Mouse (Mus musculus) thymus, postnatal 0 days (tissue): Measurements from ENCODE around the gene 4930556J24Rik. TPM values are rescaled to one million over a fixed set of nuclear protein-coding genes. Genes with fewer than 3 reads are reported as not detected.
"Not testable (repeated sequence)": the region's sequence is repeated elsewhere in the genome, so short reads cannot be mapped to it uniquely, and the experiment has no call there.

Experiments
- DNase-seq: peaks from one replicate; pipeline ENCODE4 v3.0.0-alpha.2; 2015; ENCODE audit warnings: low spot score
- polyA plus RNA-seq: library from polyadenylated mRNA; unstranded; fragments of >200 nt; fragmentation: Nextera tagmentation; extraction: Ambion mirVana; gene quantifications from 2 replicates; pipeline ENCODE4 v1.2.1, GENCODE M21; 2015

4930556J24Rik gene
- polyA plus RNA-seq: 0.10 TPM in 1 of 2 replicates, not detected in the other

DNA sequence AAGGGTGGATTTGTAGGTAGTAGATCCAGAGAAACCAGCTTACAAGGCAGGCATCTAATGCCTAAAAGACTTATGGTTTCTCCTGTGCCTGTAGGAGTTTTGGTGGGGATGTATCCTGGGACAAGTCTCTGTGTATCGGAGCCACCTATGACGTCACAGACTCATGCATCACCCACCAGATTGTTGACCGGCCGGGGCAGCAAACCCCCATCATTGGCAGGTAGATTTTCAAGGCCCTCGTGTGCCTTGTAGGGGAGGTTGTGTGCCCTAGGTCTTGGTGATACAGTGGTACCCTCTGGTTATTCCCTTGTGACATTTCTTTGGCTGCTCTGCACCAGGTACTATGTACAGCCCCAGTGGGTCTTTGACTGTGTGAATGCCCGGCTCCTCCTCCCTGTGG, at the start of gene 4930556J24Rik:
4930556J24Rik (minus strand) TSS at position 101 of the 400 bp plus-strand sequence.
- DNase-seq: no peak

DNA sequence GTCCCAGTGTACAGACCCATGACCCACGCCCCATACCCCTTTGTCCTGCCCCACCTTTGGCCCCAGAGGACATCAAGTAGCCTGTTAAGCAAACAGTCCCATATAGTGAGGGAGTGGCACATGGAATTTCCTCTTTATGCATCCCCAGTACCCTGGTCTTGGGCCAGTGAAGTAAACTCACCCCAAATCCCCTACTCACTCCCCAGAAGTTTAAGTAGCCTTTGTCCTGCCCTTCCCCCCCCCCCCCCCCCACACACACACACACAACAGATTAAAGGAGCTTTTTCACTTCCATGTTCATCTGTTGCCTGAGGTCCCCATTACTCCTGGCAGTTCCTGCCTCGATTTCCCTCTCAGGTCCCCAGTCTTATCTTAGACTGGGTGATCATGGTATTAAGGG, 46.7 kb upstream of the 4930556J24Rik start:
- no peak for DNase-seq

DNA sequence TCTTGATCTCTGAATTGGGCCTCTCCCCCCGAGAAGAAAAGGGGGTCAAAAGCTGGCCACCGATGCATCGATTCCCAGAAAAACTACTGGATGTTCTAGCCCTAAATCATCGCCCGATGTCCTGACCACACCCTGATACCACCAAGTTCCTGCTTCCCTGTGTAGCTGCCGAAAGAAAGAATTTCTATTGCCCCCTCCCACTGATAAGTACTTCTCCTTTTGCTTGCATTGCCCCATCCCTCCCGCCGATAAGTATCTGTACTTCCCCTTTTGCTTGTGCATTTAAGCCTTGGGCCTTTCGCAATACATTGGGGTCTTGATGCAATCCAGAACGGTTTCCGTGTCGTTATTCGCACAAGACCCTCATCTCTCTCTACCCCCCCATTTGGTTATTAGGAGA, 45.5 kb upstream of the 4930556J24Rik start:
- not testable (repeated sequence) for DNase-seq

DNA sequence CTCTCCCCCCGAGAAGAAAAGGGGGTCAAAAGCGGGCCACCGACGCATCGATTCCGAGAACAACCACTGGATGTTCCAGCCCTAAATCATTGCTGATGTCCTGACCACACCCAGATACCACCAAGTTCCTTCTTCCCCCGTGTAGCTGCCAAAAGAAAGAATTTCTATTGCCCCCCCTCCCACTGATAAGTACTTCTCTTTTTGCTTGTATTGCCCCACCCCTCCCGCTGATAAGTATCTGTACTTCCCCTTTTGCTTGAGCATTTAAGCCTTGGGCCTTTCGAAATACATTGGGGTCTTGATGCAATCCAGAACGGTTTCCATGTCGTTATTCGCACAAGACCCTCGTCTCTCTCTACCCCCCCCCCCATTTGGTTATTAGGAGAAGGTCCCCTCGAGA, 39.2 kb upstream of the 4930556J24Rik start:
- not testable (repeated sequence) for DNase-seq

DNA sequence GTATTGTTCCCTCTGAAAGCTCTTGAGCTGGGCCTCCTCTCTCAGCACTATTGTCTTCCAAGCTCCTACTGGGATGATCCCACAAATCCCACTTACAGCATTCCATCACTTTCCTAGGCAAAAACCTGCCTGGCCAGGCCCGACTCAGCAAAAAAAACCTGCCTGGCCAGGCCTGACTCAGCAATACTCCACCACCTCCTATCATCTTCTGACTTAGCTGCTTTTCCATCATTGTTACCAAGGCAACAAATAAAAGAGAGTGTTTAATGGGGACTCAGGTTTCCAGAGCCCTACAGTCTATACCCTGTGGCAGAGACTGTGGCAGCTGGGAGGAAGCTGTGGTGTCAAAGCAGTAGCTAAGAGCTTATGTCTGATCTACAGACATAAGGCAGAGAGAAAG, 36.0 kb upstream of the 4930556J24Rik start:
- no peak for DNase-seq

DNA sequence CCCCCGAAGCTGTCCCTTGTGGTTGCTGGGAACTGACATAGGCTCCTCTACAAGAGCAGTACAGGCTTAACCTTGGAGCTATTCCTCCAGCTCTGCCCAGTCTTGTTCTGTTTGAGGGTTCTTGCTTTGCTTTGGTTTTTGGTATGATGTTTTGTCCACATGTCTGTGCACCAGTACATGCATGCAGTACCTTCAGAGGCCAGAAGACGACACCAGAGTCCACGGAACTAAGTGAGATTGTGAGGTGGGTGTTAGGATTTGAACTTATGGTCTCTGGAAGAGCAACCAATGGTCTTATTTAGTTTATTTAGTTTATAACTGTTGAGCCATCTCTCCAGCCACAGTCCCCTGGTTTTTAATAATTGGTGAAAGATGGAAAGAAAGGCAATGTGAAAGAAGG, 29.9 kb upstream of the 4930556J24Rik start:
- no peak for DNase-seq

DNA sequence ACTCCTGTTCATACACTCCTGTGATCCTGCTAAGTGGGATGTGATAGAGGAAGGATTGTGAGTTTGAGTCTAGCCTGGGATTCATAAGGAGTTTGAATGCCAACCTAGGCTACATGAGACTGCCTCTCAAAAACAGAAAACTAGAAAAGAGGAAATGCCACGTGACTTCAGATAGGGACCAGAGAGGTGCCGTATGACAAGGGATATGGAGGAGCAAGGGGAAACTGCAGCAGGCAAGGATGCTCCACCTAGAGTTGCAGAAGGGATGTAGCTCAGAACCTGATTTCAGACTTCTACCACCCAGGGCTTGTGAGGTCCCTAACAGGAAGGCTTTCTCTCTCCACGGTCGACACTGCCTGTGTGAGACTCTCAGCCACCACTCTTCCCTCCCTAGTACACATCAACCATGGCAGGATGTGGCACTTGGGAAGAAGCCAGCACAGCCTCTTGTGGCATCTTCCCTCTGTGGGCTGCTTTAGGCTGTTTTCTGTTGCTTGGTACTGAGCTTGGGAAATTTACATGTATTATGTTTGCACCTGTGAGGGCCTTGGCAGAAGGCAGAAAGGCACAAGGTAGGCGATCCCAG, 28.7 kb upstream of the 4930556J24Rik start:
- DNase-seq: no peak

DNA sequence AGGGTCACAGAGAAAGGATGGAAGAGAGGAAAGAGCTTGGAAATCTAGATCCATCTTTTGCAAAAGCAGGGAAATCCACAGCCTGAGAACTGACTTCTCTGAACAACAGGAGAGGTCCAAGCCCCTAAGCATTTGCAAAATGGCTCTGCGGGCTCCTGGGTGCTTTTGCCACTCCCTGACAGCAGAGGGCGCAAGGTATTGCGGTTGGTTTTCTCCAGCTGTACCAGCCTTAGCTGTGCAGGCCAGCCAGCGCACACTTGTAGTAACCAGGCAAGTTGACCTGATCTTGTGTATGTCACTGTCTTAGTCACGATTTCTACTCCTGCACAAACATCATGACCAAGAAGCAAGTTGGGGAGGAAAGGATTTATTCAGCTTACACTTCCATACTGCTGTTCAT, 25.0 kb upstream of the 4930556J24Rik start:
- peak; percentile 62 for DNase-seq

DNA sequence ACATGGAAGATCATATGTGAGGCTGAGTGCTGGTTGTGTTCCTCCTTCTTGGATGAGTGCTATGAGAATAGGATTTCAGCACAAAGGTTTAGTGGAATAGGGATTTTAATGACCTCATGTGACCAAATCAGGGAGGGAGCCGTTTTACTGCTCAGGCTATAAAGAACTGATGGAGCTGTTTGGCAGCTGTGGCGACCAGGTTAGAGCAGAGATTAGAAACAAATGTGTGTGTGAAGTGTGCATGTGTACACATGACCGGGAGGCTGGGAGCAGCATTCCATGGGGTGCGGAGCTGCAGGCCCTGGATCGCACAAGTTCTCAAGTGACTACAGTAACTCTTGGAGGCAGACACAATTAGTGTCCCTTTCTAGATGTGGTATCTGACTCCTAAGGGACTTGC, 23.0 kb upstream of the 4930556J24Rik start:
- DNase-seq: no peak

DNA sequence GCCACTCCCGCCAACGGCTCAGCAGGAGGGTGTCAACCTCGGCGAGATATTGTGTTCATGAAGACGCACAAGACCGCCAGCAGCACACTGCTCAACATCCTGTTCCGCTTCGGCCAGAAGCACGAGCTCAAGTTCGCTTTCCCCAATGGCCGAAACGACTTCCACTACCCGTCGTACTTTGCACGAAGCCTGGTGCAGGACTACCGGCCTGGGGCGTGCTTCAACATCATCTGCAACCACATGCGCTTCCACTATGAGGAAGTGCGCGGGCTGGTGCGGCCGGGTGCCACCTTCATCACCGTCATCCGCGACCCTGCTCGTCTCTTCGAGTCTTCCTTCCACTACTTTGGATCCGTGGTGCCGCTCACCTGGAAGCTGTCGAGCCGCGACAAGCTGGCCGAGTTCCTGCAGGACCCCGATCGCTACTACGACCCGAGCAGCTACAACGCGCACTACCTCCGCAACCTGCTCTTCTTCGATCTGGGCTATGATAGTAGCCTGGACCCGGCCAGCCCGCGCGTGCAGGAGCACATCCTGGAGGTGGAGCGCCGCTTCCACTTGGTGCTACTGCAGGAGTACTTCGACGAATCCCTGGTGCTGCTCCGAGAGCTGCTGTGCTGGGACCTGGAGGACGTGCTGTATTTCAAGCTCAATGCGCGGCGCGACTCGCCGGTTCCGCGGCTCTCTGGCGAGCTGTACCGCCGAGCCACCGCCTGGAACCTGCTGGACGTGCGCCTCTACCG, 21.6 kb upstream of the 4930556J24Rik start:
- DNase-seq: no peak

DNA sequence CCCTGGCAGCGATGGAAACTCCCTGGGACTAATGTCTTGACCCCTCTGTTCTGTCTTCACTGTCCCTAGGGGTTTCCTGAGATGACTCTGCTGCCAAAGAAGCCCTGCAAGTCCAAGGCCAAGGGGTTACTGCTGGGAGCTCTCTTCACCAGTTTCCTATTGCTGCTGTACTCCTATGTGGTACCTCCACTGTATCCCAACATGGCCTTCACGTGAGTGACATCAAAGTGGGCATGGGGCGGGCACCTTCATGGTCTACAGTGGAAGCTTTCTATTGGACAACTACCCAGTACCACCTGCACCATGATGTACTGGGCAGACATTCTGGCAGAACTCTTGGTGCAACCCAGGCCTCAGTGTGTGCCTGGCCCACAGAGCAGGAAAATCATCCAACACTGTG, 20.3 kb upstream of the 4930556J24Rik start:
- DNase-seq: no peak

DNA sequence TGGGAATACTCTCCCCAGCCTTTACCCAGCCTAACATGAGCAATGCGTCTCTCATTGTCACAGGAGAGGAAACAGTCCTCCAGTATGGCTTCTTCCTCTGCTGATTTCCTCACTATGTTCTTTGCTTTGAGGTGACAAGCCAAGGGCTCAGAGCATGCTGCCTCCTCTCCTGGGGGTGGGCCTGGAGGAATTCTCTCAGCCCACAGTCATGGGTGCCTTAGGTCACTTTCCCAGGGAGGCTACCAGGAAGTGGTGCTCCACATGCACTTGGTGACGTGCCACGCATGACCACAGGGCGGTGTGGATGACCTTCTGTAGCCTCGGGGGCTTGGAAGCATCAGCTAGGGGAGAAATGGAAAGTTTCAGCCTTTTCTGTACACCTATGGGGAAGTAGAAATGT, 18.9 kb upstream of the 4930556J24Rik start:
- DNase-seq: no peak

DNA sequence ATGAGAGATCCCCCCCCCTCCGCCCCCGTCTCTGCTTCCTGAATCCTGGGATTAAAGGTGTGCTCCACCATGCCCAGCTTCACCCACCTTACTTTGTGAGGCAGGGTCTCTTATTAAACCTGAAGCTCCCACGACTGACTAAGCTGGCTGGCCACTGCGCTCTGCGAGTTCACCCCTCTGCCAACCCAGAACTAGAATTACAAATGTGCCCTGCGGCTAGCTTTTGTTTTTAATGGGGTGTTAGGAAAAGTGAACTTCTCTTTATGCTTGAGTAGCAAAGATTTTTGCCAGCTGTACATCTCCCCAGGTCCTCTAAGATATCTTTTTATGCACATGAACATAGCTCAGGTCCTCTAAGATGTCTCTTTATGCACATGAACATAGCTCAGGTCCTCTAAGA, 17.3 kb upstream of the 4930556J24Rik start:
- DNase-seq: no peak

DNA sequence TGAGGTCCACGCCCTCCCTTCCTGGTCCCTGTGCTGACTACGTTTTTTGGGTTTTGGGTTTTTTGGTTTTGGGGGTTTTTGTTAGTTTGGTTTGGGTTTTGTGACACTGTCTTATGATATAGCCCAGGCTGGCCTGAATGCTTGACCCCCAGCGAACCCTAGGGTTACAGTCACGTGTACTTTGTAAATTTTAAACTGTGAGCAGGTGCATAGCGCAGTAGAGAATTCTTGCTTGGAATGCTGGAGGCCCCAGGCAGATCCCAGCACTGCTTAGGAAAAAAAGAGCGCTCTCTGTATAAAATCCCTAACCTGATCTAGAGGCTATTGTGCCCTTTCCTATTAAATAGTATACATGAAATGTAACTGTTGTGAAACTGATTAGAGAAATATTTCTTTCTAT, 16.6 kb upstream of the 4930556J24Rik start:
- no peak for DNase-seq

DNA sequence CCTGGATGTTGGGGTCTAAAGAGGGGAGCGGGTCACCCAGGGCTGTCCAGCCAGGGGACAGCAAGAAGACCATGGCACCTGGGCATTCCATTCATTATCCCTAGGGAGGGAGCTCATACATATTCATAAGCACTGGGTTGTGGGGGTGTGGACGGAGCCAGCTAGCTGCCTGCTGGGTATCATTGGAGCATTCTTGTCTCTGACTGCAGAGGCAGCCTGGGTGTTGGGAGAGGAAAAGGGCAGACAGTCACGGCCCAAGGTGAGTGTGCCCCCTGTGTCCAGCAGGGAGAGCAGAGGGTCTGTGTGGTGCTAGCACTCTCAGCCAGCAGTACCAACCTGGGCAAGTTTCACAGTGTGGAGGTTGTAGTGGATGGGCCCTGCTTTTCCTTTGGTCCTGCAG, 13.2 kb upstream of the 4930556J24Rik start:
- no peak for DNase-seq

DNA sequence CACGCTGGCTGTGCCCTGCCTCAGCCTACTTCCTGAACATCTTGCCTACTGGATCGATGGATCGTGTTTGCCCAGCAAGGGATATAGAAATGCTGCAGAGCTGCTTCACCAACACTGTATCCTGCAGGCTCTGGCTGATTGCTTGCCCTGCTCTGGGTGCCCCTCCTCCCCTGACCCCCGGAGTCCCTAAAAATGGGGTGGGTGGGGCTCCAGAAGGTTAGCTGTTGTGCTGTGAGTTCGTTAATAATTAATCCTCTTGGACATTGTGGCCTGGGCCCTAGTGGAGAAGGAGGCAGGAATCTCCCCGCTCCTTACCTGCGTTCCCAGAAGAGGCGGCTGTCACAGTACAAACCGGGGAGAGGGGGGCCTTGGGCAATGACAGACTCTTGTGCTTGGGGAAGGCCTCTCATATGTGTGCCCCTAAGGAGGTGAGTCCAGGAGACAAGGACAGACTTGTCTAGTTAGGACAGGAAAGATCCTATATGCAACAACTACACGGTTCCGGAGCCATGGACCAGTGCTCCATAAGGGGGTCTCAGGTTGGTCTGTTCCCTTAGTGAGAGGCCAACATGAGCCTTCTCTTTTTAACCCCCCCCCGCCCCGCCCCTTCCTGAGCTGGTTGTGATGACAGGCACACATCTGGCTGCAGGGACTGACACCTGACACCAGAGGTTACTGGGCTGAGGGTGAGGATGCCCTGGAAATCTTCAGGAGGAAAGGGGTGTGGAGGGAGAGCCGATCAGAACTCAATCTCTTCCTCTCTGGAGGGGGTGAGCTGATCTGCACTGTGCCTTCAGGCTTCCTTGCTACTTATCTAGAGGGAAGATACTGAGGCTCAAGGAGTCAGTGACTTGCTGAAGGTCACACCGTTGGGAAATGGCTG, 7.5 kb upstream of the 4930556J24Rik start:
- DNase-seq: no peak

DNA sequence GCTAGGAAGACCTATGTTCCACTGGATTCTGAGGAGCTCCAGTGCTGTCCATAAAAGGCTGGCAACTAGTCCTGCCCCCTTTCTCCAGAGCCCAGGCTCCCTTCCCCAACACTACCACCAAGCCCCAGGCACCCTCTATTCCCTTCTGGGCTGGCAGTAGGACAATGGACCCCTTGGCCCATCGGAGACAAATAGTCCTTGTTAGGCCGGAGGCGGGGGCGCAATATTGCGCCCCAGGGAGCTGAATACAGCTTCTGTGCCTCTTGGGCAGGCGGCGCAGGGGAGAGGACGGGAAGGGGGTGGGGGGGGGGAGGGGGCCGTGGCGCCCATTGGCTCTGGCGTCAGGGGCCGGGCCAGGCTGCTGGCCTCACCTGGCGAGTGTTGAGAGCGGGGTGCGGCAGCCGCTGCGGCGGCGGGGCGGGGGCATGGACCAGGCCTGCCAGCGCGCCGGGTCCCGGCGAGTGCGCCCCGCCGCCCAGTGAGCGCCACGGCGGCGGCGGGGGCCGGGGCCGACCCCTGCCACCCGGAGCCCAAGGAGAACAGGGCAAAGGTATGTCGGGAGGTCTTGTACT, 6.8 kb upstream of the 4930556J24Rik start, which contains the start of gene Gal3st1:
Gal3st1 (plus strand) TSS at position 346 of the 572 bp plus-strand sequence.
- DNase-seq: no peak

DNA sequence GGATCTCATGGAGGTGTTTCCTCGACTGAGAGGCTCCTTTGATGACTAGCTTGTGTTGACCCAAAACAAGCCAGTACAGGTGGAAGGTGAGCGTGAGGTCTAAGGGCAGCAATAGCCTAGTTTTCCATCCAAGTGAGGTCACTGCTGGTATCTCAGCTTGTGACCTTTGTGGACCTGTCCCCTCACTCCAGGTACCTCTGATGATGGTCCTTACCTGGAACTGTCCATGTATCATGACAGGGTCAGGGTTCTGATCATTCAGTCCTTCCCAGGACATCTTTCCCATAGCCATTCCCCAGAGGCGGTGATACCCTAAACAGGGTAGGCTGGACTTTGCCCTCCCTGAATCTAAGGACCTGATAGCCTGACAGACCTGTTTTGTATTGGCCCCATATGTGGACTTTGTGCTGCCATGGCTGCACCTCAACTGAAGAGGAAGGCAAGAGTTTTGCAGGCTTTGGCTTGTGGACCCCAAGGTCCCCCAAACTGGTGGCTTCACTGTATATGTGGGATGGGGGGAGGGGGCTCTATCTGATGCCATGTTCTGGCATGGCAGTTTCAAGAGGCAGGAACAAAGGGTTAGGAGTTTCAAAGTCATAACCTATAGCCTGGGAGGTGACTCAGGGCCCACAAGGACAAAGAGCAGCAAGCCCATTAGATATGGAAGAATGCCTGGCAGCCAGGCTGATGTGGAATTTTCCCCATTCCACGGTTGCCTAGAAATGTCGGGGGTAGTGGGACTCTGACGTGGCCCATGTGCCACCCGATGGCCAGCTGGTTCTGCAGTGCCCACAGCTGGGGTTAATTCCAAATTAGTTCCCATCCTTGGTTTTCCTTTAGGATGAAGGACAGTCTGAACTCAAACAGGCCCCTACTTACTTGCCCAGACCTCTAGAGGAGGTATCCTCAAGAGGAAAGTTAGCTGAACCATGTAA, 6.0 kb upstream of the 4930556J24Rik start:
- DNase-seq: no peak

DNA sequence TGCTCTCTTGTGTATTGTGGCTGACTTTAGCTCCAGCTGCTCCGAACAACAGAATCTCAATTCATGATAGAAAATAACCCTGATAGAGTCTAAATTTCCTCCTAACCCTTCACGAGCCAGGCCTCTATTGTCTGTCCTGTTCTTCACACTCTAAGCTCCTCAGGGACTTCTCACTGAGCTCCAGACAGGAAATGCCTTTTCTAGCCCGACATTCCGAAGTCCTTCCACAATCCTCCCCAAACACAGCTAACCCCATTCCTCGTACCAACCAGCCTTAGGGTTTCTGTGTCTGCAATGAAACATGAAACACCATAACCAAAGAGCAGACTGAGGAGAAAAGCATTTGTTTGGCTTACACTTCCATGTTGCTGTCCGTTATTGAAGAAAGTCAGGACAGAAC, 5.0 kb upstream of the 4930556J24Rik start:
- no peak for DNase-seq

DNA sequence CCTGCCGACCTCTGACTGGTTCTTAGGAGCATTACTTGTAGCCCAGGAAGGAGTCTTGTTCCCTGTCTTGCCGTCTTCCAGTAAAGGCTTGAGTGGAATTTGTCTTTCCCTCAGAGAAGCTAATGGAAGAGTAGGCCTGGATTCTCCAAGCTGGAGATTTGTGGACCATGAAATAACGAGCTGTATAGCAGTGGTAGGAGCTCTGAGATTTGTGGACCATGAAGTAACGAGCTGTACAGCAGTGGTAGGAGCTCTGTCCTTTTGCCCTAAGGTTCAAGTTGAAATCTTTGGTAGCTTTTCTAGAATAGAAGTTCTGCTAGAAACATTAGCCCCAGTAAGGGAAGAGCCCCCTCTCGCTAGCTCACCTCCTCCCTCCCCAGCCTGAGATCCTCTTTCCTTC, 1.8 kb upstream of the 4930556J24Rik start:
- no peak for DNase-seq

DNA sequence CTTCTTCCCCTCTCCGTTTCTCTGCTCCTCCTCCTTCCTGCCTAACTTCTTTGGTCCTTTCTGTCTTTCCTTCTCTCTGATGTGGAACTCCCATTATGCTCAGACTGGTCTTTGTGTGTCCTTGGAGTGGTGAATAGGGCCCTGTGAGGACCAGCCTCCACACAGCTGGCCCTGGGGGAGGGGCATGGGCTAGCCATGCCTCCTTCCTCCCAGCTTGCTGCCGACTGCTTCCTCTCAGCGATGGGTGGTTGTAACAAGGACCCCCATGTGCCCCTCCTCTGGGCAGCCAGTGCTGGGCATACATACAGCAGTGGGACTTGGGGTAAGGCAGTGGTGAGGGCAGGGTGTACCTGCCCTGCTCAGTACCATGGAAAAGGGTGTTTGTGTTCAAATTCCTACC, 2.3 kb downstream of the 4930556J24Rik start:
- no peak for DNase-seq
